Mouse (Mus musculus) gastrocnemius, postnatal 36 days (tissue): ENCODE measurements around the gene H2-M1. TPM values are rescaled to one million over a fixed set of nuclear protein-coding genes. Genes with fewer than 3 reads are reported as not detected.

ENCODE experiments used
- DNase-seq, 2 experiments: peaks; one replicate each; pipeline ENCODE4 v3.0.0; 2022
- intact Hi-C: fragments of 180-260 bp; cut with DNase I; formaldehyde crosslinking; loops from one replicate; pipeline ENCODE4 v1.15.1; 2025
- long read RNA-seq, 2 experiments: library from polyadenylated mRNA; stranded (forward); transcript quantifications; one replicate each; pipeline ENCODE4 v2.0.0; 2021
- total RNA-seq, 2 experiments: library from RNA; stranded (reverse); gene quantifications; 2 replicates each; pipeline ENCODE4 v1.2.3; 2021

H2-M1 gene
- total RNA-seq: not detected
- long read RNA-seq, experiment 1: 0 reads
- long read RNA-seq, experiment 2: 0 reads

DNA sequence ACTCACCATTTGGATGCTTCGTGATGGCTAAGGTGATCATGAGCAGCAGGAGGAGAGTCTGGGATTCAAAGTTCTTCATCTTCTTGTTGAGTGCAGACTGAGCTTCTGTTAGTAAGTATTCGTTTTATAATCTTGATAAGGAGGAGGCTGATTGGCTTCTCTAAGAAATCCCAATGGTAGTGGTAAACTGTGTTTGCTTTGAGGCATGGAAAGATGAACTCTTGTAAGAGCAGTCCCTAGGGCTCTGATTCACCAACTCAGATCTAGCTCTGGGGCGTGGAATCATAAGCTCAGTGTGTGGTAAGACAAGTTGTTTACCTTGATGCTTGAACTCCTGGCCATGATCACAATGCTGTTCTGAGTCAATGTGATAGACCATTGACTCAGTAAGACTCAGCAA, at the start of gene H2-M1:
Gene H2-M1 (minus strand): TSS at position 101 of the 400 bp plus-strand sequence.
- intact Hi-C loops: no loop called here
- DNase-seq: no peak

DNA sequence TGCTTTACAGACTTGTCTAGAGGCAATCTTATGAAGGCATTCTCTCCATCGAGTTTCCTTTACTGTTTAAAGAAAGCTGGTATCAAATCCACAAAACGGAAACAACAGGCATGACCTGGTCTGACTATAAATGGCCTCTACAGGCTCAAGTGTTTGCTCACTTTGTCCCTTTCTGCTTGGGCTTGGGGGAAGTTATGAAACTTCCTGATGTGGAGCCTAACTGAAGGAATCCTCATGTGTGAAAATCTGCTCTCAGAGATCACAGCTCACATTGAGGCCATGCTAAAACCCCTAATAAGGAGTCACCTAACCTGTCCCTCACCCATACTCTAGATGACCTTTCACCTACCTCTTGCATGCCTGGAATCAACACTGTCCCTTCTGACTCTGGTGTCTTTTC, 25.7 kb upstream of the H2-M1 start:
- DNase-seq: no peak
- intact Hi-C loops: no loop called here

DNA sequence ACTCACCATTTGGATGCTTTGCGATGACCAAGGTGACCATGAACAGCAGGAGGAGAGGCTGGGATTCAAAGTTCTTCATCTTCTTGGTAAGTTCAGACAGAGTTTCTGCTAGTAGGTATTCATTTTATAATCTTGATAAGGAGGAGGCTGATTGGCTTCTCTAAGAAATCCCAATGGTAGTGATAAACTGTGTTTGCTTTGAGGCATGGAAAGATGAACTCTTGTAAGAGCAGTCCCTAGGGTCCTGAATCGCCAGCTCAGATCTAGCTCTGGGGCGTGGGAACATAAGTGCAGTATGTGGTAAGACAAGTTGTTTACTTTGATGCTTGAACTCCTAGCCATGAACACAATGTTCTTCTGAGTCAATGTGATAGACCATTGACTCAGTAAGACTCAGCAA, 29.5 kb downstream of the H2-M1 start, which contains the start of gene H2-M9:
Gene H2-M9 (minus strand): TSS at position 101 of the 400 bp plus-strand sequence.
- intact Hi-C loops: no loop called here
- no peak for DNase-seq

Other genes with a start within 250 kb of the H2-M1 start
- gene H2-M10.4, start 209.9 kb downstream of the H2-M1 start, total RNA-seq: not detected
- gene H2-M11, start 125.1 kb downstream of the H2-M1 start, total RNA-seq: not detected
- not detected for gene H2-M9, start 29.6 kb downstream of the H2-M1 start, total RNA-seq
- not detected for gene H2-M10.5, start 100.7 kb upstream of the H2-M1 start, total RNA-seq
- gene H2-M10.6, start 140.0 kb upstream of the H2-M1 start, total RNA-seq: not detected
- 10 to 100 TPM; 17.1 to 18.8 TPM for gene Trim26, start 164.9 kb upstream of the H2-M1 start, total RNA-seq
- not detected for gene Trim15, start 195.0 kb upstream of the H2-M1 start, total RNA-seq
- not detected for gene Trim10, start 197.4 kb upstream of the H2-M1 start, total RNA-seq
- gene Trim40, start 217.9 kb upstream of the H2-M1 start, total RNA-seq: not detected
- gene Trim31, start 225.9 kb upstream of the H2-M1 start, total RNA-seq: not detected